Mouse (Mus musculus) spleen, postnatal 10 days (tissue): Measurements from ENCODE around the gene Ifitm5.

ENCODE experiments used
- DNase-seq, 2 experiments: peaks; one replicate each; pipeline ENCODE4 v3.0.0; 2021 to 2022; ENCODE audit warnings: low spot score in 2 of 2

Gene Ifitm5

GRCm38 (mm10) chr7:140962733-140963132 lies 12.6 kb upstream of the Ifitm5 start:
- no peak for DNase-seq

GRCm38 (mm10) chr7:140961416-140961815 lies 11.3 kb upstream of the Ifitm5 start:
- DNase-seq, result no peak

DNA sequence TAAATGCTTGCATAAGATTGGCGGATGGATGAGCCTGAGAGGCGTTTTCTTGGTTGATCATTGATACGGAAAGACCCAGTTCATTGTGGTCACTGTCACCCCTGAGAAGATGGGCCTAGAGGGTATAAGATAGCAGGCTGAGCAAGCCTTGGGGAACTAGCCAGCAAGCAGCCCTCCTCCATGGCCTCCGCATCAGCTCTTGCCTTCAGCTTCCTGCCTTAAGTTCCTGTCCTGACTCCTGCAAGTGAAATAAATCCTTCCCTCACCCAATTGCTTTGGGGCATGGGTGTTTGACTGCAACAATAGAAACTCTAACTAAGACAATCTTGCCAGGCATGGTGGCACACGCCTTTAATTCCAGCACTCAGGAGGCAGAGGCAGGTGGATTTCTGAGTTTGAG lies 9.9 kb upstream of the Ifitm5 start:
- DNase-seq, result no peak

DNA sequence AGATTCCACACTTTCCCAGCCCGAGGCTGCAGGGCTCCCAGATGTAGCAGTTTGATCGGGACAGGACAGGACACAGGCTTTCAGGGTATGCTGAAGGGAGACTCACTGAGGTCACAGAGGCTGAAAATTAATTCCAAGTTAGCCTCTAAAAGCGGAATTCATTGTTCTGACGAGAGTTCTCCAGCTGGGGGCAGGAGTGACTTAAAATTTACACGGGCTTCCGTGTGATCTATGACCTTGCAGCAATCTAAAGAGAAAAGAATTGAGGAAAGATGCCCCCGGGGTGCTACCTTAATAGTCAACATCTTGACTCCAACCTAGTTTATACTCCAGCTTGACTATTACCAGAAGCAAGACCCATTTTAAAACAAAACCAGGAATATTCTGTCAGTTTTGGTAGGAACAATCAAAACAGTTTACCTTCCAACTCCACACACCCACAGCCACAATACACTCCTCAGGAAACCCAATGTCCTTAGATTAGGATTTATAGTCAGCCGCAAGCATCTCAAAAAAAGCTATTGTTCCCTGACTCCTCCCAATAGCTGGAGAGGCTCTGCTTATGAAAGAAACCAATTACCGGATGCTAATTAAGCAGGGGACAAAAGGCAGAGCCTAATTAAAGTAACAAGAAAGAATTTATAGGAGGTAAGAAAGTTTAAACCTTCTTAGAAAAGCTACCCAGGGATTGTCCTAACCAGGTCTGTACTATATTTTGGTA lies 9.2 kb upstream of the Ifitm5 start:
- DNase-seq, result no peak

- no peak for DNase-seq
These were observed 6.4 kb upstream of the Ifitm5 start for GRCm38 (mm10) chr7:140956556-140956869.

DNA sequence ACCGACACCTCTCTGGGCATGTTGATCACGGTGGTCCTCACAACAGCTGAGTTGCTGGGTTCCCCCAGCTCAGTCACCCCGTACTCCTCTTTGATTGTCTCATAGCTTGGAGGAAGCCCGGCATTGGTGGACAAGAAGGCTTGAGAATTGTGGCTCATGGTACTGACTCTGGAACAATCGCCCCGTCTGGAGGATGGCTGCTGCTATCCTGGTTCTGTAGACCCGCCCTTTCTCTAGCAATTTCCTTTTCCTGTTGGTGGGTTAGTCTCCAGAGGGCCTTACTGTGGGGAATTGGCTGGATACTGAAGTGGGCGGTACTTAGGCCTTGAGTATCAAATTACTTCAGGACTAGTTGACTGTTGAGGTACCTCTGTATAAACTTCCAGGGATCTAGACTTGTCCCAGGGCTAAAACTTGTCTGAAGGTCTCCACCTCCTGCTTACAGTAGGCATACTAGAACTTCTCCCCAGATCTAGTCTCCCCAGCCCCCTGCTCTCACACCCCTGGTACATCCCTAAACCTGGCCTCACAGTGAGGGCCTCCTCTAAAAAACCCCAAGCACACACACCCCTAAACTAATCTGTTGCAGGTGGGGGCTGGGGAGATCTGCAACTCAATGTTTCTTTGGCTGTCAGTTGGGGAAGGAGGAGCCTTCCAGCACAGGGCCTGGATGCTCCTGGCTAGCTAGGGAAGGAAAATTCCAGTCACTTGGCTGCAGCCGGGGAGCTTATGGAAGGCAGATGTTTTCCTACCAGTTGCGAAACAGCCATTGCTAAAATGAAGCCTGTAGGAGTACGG lies 5.9 kb upstream of the Ifitm5 start, which contains the start of the genes Gm45717 and Ifitm2:
Gene Gm45717 (minus strand): TSS at position 180 of the 798 bp plus-strand sequence.
Gene Ifitm2 (minus strand): TSS at position 230 of the 798 bp plus-strand sequence.
- peak in 1 of 2 experiments; percentile 25 for DNase-seq

GRCm38 (mm10) chr7:140955342-140955741 lies 5.3 kb upstream of the Ifitm5 start:
- no peak for DNase-seq

DNA sequence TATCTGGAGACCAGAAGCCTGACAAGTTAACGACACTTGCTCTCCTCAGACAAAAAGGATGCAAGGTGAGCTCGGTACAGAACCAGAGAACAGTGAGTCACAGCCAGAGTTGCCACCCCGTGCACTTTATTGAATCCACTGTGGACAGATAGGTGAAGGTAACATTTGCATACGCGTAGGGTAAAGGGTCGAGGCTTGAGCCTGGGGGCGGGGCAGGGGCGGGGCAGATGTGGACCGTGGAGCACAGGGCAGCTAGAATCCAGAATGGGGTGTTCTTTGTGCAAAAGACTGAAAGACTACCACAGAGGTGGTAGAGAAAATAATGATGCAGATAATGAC lies 4.6 kb upstream of the Ifitm5 start:
- DNase-seq, result no peak

DNA sequence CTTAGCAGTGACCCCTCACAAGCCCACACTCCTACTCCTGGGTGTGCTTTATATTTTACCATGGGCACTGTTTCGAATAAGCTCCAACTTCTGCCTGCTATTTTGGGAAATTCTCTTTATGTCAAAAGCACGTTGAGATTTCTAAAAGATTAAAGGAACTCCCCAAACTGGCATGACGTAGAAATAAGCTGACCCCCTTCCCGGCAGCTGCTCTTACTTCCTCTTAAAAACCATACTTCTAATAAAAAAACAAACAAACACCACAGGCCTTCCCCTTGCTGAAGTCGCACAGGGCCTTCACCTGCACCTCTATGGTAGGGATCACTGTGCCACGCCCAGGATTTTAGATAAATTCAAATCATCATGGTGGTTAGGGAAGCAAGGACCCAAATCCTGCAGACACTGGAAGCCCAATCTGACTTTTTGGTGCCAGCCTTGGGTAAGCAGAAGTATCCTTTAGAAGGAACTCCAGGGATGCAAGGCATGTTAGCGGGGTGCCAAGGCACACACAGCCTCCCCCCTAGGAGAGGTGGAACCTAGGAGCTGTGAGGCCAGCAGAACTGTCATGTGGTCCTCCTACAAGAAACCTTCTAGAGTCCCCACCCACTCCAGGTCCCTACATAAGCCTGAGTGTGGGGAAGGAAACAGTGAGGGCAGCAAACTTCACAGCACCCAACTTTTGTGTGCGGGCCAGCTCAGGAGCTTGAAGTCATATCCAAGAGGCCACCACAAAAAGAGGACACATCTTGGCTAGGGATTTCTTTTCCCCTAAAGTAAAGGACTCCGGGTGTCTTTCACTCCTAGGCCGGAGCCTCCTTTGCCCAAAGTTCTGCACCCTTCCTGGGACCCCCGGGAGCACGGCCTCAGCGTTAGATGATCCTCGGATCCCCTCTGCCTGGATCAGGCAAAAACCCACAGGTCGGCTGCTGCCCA lies 4.0 kb upstream of the Ifitm5 start:
- peak in 1 of 2 experiments; percentile 10 for DNase-seq

- DNase-seq, result no peak
These were observed 3.0 kb upstream of the Ifitm5 start for GRCm38 (mm10) chr7:140953133-140953532.

DNA sequence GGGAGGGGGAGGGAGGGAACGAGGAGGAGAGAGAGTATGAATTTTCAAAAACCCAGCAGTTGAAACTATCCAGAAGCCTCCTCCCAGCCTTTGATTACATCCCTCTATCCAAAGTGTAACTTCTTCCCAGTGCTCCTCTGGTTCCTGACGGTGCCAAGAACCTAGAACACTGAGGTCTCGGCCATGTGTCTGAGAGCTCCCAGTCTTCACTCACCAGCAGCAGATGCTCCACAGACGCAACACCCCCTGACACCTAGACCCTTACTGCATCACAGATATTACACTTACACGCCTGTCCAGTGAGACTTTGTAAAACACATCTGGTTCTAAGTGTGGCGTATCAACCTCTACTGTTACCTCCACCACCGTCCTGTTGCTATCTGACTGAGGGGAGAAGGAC lies 2.4 kb upstream of the Ifitm5 start:
- DNase-seq, result no peak

DNA sequence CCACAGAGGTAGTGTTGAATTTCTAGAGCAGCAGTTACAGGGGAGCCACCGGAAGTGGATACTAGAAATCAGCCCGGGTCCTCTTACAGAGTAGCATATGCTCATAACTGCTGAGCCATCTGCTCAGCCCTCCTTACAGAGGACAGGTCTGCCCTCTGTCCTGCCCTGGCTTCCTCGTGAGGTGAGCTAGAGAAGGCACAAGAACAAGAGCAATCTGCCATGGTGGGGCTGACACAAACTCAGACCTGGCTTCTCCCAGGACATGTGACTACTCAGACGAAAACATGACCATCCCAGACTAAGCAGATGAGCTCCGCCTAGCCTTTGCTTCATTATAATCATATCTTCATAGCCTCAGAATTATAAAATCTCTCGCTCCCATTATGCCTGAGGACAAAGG lies 1.7 kb upstream of the Ifitm5 start:
- no peak for DNase-seq

- DNase-seq, result no peak
These were observed 960 bp upstream of the Ifitm5 start for GRCm38 (mm10) chr7:140951051-140951450.

DNA sequence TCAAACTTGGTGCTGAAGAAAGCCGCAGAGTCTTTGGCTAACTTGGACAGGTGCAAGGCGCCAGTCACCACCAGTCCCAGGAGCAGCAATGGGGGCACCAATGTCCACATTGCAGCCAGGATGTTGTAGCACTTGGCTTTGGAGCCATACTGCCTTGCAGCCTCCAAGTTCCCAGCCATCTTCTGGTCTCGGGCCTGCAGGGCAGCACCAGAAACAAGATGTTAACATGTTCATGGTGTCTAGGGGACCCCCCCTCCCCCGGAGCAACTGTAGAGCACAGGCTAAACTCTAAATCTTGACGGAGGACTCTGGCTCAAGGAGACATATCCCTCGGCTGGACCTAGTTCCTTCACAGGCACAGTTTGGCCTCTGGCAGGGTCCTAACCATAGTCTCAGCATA lies 836 bp downstream of the Ifitm5 start:
- DNase-seq, result no peak

DNA sequence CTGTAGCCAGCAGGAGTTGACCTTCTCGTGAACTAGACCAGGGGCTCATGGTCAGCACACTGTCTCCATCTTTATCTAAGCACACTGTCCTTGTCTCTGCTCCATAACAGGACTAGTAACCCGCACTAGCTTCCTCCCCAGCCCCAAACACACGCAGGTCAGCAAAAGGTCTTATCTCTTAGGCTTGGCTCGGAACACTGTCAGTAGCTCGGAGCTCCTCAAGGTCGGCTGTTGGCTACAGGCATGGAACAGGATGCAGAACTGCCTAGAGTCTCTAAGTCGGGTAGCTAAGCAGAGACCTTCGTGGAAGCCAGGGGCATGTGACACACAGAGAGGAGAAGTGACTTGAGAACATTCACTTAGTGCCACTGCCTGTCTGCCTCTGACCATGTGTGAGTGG lies 1.9 kb downstream of the Ifitm5 start:
- no peak for DNase-seq

DNA sequence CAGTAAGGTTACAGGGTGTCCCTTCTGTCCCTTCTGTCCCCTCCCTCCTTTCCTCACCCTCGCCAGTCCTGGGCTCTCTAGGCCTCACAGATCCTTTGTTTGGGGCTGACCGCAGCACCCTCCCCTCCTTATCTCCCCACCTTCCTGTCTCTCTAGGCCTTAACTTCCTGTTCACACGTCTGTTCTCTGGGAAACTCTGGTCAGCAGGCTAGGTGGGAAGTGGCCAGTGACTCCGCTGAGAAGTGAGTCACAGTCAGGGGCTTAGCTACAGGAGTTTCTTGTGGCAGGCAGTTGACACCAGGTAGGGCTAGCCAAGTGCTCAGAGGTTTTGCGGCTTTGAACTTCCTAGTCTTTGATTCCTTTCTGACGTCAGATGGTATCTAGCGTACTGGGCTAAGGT lies 3.1 kb downstream of the Ifitm5 start:
- peak in 1 of 2 experiments; percentile 3 for DNase-seq

DNA sequence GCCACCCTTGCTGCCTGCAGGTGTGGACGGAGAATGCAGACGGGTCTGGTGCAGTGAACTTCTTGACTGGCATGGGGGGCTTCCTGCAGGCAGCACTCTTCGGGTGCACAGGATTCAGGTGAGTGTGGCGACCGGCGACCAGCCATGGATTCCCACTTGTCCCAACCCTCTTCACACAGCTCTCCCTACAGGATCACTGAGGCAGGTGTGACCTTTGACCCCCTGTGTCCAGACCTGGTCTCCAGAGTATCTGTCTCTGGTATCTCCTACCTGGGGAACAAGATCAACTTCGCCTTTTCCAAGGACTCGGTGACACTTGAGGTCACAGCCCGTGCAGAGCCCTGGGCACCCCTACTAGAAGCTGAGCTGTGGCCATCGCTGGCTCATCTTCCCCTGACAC lies 3.8 kb downstream of the Ifitm5 start:
- no peak for DNase-seq

- peak in 1 of 2 experiments; percentile 2 for DNase-seq
These were observed 4.8 kb downstream of the Ifitm5 start for GRCm38 (mm10) chr7:140945247-140945646.

GRCm38 (mm10) chr7:140944236-140944635 lies 5.9 kb downstream of the Ifitm5 start:
- no peak for DNase-seq

DNA sequence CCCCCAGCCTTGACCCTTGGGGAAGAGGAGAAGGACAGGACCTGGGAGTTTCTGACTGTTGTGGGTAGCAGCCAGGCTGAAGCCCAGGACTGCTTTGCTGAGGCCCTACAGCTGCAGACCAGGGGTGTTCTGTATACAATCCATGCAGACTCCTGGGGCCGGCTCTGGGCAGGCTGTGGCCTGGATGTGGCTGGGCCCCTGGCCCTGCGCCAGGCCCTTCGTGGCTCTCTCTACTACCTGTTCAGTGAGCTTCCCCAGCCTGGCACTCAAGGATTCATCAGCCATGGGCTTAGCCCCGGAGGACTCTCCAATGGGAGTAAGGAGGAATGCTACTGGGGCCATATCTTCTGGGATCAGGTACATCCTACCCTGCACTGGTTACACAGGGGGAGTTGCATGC lies 6.7 kb downstream of the Ifitm5 start:
- no peak for DNase-seq

- DNase-seq, result no peak
These were observed 7.3 kb downstream of the Ifitm5 start for GRCm38 (mm10) chr7:140942811-140943210.

DNA sequence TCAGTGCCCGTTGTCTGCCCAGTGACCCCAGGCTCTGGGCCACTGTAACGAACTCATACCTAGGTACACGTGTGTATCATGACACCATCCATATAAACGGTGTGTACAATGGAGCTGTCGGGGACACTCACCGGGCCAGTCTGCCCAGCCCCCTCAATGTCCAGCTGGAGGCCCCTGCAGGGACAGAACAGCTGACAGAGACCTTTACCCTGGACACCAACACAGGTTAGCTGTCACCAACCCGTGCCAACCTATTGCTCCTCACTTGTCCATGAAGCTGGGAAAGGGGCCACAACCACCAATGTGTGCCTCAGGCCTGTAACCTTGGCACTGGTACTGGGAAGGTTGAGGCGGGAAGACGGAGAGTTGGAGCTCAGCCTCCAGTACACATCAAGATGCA lies 7.8 kb downstream of the Ifitm5 start:
- DNase-seq, result no peak
